Mouse (Mus musculus) kidney, adult 2 months (tissue): ENCODE data around the gene Sox6. TPM values are rescaled to one million over a fixed set of nuclear protein-coding genes. Genes with fewer than 3 reads are reported as not detected.

Source experiments
- DNase-seq: peaks from one replicate; pipeline ENCODE4 v3.0.0; 2021
- H3K27ac ChIP-seq: fragments of 200-500 bp; 2 replicates; pipeline ENCODE4 v1.5.1; 2012; ENCODE audit warnings: low read depth, low read length, control low read depth, inconsistent platforms; ENCODE audit not compliant: insufficient read depth
- H3K27me3 ChIP-seq: fragments of 200-500 bp; replicated peaks from 2 replicates; pipeline ENCODE4 v1.6.1; 2012; ENCODE audit warnings: mild to moderate bottlenecking, moderate library complexity, low read length, inconsistent platforms; ENCODE audit not compliant: control insufficient read depth, insufficient read depth
- H3K36me3 ChIP-seq: fragments of 200-500 bp; 2 replicates; pipeline ENCODE4 v1.6.1; 2012; ENCODE audit warnings: mild to moderate bottlenecking, moderate library complexity, low read length, inconsistent platforms; ENCODE audit not compliant: control insufficient read depth, insufficient read depth
- H3K4me1 ChIP-seq: fragments of 200-500 bp; 2 replicates; pipeline ENCODE4 v1.6.1; 2011; ENCODE audit warnings: low read length; ENCODE audit not compliant: control insufficient read depth, insufficient read depth
- H3K4me3 ChIP-seq: fragments of 200-500 bp; 2 replicates; pipeline ENCODE4 v1.5.1; 2011; ENCODE audit warnings: mild to moderate bottlenecking, low read depth, low read length, control low read depth; ENCODE audit not compliant: insufficient read depth
- CTCF ChIP-seq: fragments of 200-500 bp; conservative IDR thresholded peaks from 2 replicates; pipeline ENCODE4 v1.5.1; 2011; ENCODE audit warnings: low read depth, mild to moderate bottlenecking, control low read depth, low read length, moderate library complexity, mixed read lengths; ENCODE audit not compliant: insufficient read depth, insufficient read length
- POLR2A ChIP-seq: fragments of 200-500 bp; IDR thresholded peaks from one replicate; pipeline ENCODE4 v1.6.1; 2011; ENCODE audit warnings: low read depth, low read length, control low read depth
- WGBS: fragments of 180-500 bp; shearing (Covaris S2); methylation state at CpG from one replicate; pipeline ENCODE4 v1.1.7; 2018; 5-methylcytosine and 5-hydroxymethylcytosine counted together
- polyA plus RNA-seq: library from polyadenylated mRNA; depleted of rRNA; stranded (reverse); fragments of >200 nt; gene quantifications from 2 replicates; pipeline ENCODE4 v1.2.3, GENCODE M21; 2012

Gene Sox6
- polyA plus RNA-seq, 1 experiment: 37.1 TPM

- WGBS: 85% methylated on average over 1 of the region's 1 CpGs
- Histone ChIP-seq H3K36me3 (no peaks in the 10 kb centered on the region), H3K4me1 (no peaks in the 10 kb centered on the region), H3K4me3 (no peak overlapping the region), H3K27me3 (no peaks in the 10 kb centered on the region), H3K27ac (no peak overlapping the region)
- TF ChIP-seq POLR2A: no peak
- TF ChIP-seq CTCF: no peak
- no peak for DNase-seq
Measured at GRCm38 (mm10) chr7:115910313-115910712, 128.3 kb downstream of the Sox6 start.

DNA sequence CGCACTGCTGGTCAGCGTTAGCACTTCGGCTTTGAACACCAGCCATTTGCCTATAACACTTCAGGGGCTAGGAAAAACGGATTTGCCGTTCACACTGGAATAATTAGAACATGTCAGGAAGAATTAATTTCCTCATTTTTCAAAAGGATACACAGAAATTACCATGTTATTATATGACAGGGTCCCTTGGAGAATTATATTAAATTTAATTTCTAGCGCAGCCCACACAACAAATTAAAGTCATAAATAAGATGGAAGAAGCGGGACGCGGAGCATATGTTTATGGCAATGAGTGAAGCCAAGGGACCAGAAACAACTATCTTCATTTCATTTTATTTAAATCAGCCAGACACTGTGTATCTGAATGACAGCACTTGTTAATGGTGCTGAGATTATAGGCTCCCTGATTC lies 133.8 kb downstream of the Sox6 start:
- Histone ChIP-seq H3K36me3 (no peaks in the 10 kb centered on the region), H3K4me3 (no peak overlapping the region), H3K4me1 (no peaks in the 10 kb centered on the region), H3K27me3 (no peaks in the 10 kb centered on the region), H3K27ac (no peak overlapping the region)
- no peak for DNase-seq
- 71% methylated on average over 9 of the region's 9 CpGs for WGBS
- TF ChIP-seq POLR2A: no peak
- TF ChIP-seq CTCF: no peak

- TF ChIP-seq CTCF: no peak
- TF ChIP-seq POLR2A: no peak
- Histone ChIP-seq H3K4me3 (no peak overlapping the region), H3K36me3 (no peaks in the 10 kb centered on the region), H3K27me3 (no peaks in the 10 kb centered on the region), H3K27ac (no peak overlapping the region), H3K4me1 (no peaks in the 10 kb centered on the region)
- DNase-seq: no peak
- 81% methylated on average over 5 of the region's 5 CpGs for WGBS
Measured at GRCm38 (mm10) chr7:115903931-115904797, 134.4 kb downstream of the Sox6 start.

DNA sequence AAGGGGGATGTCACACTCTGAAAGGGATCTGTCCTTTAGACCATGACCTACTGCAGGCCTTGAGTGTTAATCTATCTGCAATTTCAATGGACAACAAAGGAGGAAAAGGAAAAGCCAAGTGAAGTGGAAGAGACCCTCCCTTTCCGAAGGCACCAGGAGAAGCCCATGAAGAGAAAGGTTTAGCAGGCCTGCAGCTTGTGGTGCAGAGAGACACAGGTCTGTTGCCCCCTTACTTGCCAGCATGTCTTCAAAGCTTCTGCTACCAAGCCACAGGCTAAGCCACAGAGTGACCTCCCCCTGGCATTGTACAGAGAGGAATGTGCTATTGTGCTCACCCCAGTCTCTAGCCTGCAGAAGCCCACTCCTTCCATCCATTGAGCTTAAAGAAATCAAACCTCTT lies 135.2 kb downstream of the Sox6 start:
- Histone ChIP-seq H3K4me1 (no peaks in the 10 kb centered on the region), H3K36me3 (no peaks in the 10 kb centered on the region), H3K27me3 (no peaks in the 10 kb centered on the region), H3K4me3 (no peak overlapping the region), H3K27ac (no peak overlapping the region)
- DNase-seq: no peak
- TF ChIP-seq CTCF: no peak
- no peak for TF ChIP-seq POLR2A
- 71% methylated on average over 1 of the region's 1 CpGs for WGBS

GRCm38 (mm10) chr7:115895831-115896230 lies 142.8 kb downstream of the Sox6 start:
- Histone ChIP-seq H3K4me3 (no peak overlapping the region), H3K4me1 (no peaks in the 10 kb centered on the region), H3K36me3 (no peaks in the 10 kb centered on the region), H3K27ac (no peak overlapping the region), H3K27me3 (no peaks in the 10 kb centered on the region; the same call in 1 of the 2 replicates)
- no peak for TF ChIP-seq CTCF
- TF ChIP-seq POLR2A: no peak
- 85% methylated on average over 6 of the region's 6 CpGs for WGBS
- DNase-seq: no peak

DNA sequence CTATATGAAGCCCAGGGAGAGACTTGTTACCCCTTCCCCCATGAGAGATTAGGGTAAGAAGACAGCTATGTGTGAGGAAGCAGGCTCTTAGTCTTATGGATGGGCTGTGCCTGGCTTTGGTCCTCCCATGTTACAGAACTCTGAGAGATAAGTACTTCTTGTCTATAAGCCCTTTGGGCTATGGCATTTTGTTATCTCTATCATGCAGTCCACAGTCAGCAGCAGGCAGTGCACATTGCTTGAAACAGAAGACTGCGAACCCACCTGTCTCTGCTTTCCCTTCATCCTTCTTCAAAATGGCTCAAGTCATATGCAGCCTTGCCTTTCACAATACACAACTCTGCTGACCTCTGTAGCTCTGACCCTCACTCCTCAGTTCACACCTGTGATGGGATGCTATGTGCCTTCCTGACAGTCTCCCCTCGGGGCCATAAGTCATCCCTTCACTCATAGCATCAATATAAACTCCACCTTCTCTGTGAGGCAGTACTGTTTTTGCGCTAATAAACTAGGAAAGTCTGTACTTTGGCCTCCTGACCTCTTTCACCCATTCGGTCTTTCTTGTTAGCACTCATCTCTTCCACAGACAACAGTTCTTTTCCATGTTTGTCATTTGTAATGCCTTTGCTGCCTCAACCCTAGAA lies 143.4 kb downstream of the Sox6 start:
- no peak for TF ChIP-seq CTCF
- TF ChIP-seq POLR2A: no peak
- DNase-seq: no peak
- Histone ChIP-seq H3K4me3 (no peak overlapping the region), H3K36me3 (no peaks in the 10 kb centered on the region), H3K27ac (no peak overlapping the region), H3K4me1 (no peaks in the 10 kb centered on the region), H3K27me3 (no peaks in the 10 kb centered on the region; the same call in 1 of the 2 replicates)
- 68% methylated on average over 4 of the region's 4 CpGs for WGBS

GRCm38 (mm10) chr7:115891482-115891881 lies 147.1 kb downstream of the Sox6 start:
- no peak for DNase-seq
- WGBS: 49% methylated on average over 3 of the region's 3 CpGs

More at GRCm38 (mm10) chr7:115891482-115891881, 147.1 kb downstream of the Sox6 start:
- H3K4me3 ChIP-seq: no peak overlapping the region
- no peaks in the 10 kb centered on the region for H3K4me1 ChIP-seq
- H3K36me3 ChIP-seq: no peaks in the 10 kb centered on the region
- no peaks in the 10 kb centered on the region; the same call in 1 of the 2 replicates for H3K27me3 ChIP-seq
- TF ChIP-seq CTCF: no peak
- no peak for TF ChIP-seq POLR2A
- no peak overlapping the region for H3K27ac ChIP-seq
